Mouse (Mus musculus): Measurements from ENCODE around the gene Pde3b.

GRCm38 (mm10) chr7:114481008-114481407 lies 65.9 kb downstream of the Pde3b start:
- no peak for TF ChIP-seq CTCF (IDR thresholded peaks at IDR 0.05; ENCODE audit: control insufficient read depth, insufficient read depth, insufficient replicate concordance, low read depth, low read length)
- TF ChIP-seq POLR2A (IDR thresholded peaks at IDR 0.05; ENCODE audit: control insufficient read depth, low read depth, low read length): no peak
